Mouse (Mus musculus) frontal cortex, adult 2 months (tissue): ENCODE measurements around the gene Pik3ip1. TPM values are rescaled to one million over a fixed set of nuclear protein-coding genes. Genes with fewer than 3 reads are reported as not detected.

Source experiments
- DNase-seq, 2 experiments: peaks; one replicate each; pipeline ENCODE4 v3.0.0; 2022; ENCODE audit warnings: low spot score in 1 of 2; ENCODE audit errors: extremely low spot score in 1 of 2
- polyA plus RNA-seq: library from polyadenylated mRNA; depleted of rRNA; stranded (reverse); fragments of >200 nt; gene quantifications from 2 replicates; pipeline ENCODE4 v1.2.3, GENCODE M21; 2012

Pik3ip1 gene
- polyA plus RNA-seq, 1 experiment = 45.8 TPM

DNA sequence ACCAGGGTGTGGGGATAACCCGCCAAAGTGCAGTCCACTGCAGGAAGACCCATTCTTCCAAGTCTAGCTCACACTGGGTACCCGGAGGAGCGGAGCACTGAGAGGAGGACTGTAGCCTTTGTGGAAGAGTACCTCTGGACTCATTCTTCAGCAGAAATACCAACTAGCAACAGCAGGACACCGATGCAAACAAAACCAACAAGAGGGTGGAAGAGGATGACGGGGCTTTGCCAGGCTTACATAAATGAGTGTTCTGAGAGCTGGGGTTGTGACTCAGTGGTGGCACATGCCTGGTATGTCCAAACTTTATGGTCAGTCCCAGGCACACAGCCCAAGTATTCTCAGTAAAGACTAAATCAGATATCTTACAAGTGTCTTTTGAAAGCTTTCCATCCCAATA is 29.1 kb upstream of the Pik3ip1 start:
- DNase-seq = no peak

DNA sequence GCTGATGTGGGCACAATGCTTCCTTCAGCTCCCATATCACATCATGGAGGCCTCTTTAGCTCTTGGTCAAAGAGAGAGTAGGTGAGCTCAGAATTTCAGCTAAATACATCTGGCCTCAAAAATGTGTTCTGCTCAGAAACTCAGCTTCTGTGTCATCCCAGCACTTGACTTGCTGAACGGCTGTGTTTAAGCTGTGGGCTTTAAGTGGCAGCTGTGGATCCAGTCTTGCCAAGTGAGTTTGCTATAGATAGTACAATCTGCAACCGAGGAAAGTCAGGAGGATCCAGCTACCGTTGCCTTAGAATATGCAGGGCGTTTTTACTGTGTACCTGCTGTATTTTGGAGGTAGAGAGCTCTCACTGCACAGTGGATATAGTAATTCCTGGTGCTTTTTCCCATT is 27.8 kb upstream of the Pik3ip1 start:
- DNase-seq = peak; percentile 50 to 67

DNA sequence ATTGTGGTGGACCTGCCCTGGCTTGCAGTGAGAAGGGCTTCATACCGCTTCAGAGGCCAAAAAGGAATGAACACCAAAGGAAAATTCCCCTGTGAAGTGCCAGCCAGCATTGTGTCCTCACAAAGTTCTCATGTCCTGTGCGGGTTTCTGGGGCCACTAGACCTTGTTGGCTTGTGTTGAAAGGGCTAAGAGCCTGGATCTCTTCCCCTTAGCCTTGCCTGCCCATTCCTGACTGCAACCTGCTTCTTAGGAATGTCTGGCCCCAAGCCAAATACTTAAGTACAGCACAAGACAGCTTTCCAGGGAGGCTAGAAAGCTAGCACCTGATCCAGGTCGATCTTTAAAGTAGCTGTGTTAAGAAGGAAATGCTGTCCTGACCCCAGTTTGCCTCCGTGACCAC is 27.4 kb upstream of the Pik3ip1 start:
- DNase-seq = no peak

DNA sequence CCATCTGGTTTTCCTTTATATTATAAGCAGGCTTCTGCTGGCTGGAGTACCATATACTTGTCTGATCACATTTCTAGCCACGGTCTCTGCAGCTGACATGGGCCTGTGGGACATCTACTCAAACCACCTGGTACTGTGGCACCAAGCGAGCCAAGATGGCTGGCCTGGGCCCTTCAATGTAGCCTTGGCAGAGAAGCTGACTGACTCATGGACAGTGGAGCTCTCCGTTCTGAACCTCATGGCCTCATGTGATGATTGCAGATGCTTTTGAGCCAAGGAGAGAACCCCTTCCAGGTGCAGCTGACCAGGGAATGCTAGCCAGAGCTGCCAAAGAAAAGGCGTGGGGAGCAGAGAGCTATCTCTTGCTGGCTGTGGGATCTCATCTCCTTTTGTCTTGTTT is 24.4 kb upstream of the Pik3ip1 start:
- DNase-seq = no peak

- DNase-seq = no peak
These were observed 22.3 kb upstream of the Pik3ip1 start for GRCm38 (mm10) chr11:3307875-3308274.

DNA sequence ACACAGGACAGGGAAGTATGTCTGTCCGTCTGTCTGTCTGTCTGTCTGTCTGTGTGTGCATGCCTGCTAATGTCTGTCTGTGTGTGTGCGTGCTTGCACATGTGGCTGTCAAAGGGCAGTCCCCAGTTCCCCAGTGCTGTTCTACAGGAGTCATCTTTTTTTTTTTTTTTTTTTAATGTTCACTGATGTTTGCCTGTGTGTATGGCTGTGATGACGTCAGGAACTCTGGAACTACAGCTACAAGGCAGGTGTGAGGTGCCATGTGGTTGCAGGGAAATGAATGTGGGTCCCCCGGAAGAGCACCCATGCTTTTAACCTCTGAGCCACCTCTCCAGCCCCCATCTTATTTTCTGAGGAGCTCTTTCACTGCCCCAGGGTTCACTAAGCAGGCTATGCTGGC is 20.3 kb upstream of the Pik3ip1 start:
- no peak for DNase-seq

DNA sequence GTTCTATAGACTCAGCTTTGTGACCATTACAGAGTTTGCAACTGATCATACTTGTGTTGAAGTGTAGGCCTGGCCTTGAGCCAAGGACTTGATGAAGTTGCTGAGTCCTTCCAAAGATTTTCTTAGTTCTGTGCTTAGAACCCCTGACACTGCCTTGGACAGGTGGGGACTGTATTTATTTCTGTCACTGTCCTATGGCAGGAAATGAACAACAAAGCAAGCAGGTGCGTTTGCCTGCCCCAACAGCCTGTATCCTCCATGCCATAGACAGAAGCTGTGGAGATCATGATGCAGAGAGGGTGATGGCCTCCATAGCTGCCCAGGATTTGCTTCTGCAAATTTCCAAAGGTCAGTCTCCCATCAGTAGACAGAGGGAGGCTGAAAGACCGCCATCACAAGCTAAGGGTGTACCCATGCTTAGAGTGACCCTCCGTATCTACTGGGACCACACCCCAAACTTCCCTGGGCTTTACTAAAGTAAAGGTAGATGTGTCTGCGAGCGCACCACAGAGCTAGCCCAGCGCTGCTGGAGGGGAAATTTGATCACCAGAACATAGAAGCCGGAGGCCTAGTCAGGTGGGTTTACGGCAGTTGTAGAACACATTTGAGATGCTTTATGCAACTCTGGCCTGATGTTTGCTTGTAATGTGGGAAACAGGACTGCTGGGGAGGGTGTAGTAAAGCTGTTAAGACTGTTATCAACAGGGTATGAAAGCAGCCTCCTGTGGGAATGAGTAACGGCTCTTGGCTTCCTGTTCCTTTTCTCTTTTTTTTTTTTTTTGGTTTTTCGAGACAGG is 19.2 kb upstream of the Pik3ip1 start:
- no peak for DNase-seq

GRCm38 (mm10) chr11:3311586-3312347 is 18.4 kb upstream of the Pik3ip1 start:
- no peak for DNase-seq

- no peak for DNase-seq
These were observed 16.9 kb upstream of the Pik3ip1 start for GRCm38 (mm10) chr11:3313294-3313693.

- peak in 1 of 2 experiments; percentile 72 for DNase-seq
These were observed 16.1 kb upstream of the Pik3ip1 start for GRCm38 (mm10) chr11:3314148-3314547.

DNA sequence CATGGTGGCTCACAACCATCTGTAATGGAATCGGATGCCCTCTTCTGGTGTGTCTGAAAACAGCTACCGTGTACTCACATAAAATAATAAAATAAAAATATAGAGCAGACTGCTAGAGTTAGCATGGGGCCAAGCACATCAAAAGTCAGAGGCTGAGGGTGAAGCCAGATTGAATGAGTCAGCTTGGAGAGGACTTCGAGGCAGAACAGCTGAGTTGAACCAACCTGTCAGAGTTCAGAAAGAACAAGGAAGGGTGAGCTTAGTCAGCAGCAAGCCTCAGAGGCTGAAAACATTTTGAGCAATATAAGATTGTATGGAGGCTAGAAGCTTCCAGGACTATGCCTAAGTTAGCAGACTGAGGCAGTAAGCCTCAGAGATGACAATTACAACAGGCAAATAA is 11.9 kb upstream of the Pik3ip1 start:
- DNase-seq = no peak

- DNase-seq = no peak
These were observed 1.9 kb upstream of the Pik3ip1 start for GRCm38 (mm10) chr11:3328271-3328670.

DNA sequence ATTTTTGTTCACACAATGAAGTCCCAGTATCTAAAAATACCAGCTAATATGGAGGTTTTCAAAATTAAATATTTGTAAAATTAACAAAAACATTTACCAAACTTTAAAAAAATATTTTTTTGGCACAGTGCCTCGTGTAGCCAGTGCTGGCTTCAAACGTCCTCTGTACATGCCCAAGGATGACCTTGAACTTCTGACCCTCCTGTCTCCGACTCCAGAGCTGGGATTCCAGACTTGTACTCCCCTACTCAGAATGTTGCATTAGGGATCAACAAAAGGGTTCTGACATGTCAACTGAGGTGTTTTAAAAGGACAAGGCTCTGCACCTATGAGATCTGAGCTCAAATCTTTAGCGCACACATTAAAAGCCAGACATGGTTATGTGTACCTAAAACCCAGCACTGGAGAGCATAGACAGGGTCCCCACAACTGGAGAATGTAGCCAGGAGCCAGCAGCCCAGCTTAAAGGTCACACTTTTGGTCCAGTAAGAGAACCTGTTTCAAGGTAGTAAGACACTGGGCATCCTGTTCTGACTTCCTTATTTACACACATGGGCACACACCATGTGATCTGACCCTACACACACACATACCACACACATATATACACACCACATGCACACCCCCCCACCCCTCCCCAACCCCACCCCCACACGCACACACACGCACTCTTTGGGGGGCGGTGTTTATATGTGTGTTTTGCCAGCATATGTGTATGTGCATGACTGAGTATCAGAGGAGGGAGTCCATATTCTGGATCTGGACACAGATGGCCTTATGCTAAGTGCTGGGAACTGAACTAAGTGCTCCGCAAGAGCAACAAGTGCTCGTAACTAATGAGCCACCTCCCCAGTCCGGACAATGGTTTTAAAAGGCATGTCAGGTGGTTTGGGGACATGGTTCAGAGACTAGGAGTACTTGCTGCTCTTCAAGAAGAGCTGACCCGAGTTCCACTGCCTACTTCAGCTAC is 1.1 kb upstream of the Pik3ip1 start:
- DNase-seq = no peak

DNA sequence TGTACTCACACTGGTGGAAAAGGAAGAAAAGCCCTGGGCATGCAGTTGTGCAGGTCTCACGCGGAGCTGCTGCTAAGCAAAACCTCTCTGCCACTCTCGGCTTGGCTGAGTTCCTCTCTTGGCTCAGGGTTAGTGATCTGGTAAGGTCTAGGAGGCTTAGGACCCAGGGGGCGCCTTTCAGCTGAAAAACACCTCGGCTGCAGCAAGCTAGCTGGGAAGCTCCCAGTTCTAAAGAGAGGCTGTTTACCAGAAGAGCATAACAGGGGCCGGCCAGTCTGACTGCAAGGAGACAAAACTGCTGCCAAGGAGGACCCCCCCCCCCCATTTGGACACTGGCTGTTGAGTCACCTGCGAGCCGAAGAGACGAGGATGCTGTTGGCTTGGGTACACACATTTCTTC is 365 bp downstream of the Pik3ip1 start:
- peak; percentile 81 to 89 for DNase-seq

GRCm38 (mm10) chr11:3330991-3331750 is 970 bp downstream of the Pik3ip1 start:
- peak in 1 of 2 experiments; percentile 28 for DNase-seq

DNA sequence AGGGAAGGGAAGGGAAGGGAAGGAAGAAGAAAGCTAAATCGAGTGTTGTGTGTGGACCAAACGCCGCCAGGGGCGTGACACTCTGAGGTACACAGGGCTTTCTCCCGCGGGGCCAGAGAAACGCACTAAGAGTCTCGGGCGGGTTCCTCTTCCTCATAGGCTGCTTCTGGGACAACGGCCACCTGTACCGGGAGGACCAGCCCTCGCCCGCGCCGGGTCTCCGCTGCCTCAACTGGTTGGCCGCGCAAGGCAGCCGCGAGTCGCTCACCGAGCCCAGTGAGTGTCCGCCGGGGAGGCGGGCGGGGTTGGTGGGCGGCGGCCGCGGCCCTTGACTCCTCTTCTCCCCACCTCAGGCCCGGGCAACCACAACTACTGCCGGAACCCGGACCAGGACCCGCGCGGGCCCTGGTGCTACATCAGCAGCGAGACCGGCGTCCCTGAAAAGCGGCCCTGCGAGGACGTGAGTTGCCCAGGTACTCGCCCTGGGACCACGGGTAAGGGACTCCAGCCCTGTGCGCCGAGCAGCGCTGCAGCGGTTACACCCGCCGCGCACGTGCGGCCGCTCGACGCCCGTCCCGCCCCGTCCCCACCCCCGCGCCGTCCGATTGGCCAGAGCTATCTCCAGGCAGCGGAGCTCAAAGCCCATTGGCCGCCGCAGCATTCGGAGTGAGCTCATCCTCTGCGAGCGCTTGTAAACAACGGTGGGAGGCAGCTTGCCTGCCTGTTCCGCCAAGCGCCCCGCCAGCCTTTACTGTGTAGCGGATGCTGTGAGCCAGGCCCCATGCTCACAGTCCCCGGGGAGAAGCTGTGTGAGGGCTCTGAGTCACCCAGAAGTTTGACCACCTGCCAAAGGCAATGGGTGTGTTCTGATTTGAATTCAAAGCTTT is 1.8 kb downstream of the Pik3ip1 start:
- DNase-seq = peak; percentile 90 to 92

- DNase-seq = no peak
These were observed 3.0 kb downstream of the Pik3ip1 start for GRCm38 (mm10) chr11:3333111-3333695.

- no peak for DNase-seq
These were observed 4.0 kb downstream of the Pik3ip1 start for GRCm38 (mm10) chr11:3334141-3334710.
